Mouse (Mus musculus) brain, adult 2 months (tissue): ENCODE measurements around the gene Wfdc1.
A peak's percentile ranks its signal among the peaks of the same experiment; 100 is the strongest.

Experiments
- DNase-seq: peaks from one replicate; pipeline ENCODE4 v3.0.0; 2011; ENCODE audit warnings: low read depth, low spot score

Wfdc1 gene

DNA sequence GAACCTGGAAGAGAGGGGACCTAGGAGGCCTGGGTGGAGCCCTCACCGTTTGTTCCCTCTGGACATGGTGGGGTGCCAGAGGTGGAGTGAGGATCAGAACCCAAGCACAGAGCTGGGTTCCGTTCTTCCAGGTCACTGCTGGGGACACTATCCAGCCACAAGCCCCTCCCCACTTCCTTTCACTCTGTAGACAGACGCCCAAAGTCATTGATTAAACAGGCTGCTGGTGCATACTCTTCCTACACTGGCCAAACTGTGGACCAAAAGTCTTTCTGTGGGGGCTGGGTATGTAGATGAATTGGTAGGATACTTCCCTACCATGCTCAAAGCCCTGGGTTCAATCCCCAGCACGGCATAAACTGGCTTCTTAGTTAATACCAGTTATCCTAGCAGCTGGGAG, 25.8 kb downstream of the Wfdc1 start:
- DNase-seq = no peak

DNA sequence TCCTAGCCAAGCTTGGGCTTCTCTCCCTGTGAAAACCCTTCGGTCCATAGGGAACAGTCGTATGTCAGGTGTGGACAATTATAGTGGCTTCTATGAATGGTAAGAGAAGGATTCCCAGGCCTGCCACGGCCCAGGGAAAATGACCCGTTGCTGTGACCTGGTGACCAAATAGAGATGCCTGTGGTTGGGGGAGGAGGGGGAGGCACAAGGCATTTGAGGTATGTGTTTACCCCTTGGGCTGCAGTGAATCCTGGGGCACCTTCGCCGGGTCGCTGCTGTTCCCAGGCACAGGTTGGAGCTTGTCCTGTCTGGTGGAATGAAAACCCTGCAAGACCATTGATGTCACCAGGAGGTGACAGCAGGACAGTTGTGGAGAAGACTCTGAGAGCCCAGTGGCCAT, 28.5 kb downstream of the Wfdc1 start:
- DNase-seq = no peak

DNA sequence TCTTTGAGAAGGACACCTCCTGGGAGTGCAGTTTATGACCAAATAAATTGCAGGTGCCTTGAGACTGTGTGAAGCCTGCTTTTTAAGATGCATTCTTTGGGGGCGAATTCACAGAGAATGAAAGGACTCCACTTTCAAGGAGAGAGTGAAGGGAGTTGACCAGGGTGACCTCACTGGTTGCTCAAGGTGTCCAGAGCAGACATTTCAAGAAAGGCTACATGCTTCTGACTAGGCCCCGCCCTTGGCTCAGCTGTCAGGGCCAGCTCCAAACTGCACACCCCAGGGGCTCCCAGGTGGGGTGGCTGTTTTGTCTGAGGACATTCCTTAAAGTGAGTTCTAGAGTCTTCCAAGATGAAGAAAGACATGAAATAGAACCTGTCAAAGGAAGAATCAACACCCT, 31.0 kb downstream of the Wfdc1 start:
- DNase-seq = no peak

DNA sequence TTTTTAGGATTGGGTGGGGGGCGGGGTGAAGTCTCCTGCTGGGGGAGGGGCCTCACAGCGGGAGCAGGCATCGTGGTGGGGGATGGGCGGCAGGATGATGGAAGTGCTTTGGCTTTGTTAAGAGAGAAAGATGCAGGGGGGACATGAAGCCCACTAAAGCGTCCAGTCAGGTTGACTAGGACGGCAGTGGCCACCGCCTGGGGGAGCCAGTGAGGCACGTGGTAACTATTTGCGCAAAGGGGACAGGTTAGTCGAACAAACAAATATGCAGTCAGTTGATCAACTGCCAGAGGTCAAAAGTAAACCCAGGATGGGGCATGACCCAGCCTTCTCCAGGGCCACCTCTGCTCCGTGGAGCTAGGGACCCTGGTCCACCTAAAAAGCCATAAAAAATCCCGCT, 32.8 kb downstream of the Wfdc1 start:
- DNase-seq = no peak

DNA sequence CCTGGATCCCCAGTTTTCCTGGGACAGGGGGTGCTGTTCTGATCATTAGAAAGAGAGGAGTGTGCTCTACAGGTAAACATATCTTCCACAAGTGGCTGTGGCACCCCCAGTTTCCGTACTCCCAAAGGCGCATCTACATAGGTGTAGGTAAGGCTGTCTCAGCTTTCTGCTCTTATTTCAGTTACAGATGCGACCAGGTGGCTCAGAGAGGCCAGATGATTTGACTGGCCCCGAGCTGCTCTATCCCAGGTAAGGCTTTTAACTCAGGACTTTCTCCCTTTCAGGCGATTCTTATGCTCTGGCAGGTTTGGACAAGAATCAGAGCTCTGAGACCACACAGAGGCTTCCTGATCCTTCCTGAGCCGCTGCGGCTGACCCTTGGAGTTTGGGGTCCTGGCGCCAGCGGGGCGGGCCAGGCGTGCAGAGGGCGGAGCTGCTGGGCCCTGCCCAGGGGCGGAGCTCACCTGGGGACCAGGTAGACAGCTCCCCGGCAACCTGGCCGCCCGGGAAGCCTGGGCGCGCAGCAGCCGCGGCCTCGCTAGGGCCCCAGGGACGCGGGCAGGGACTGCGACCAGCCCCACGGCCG, 33.5 kb downstream of the Wfdc1 start, which contains the start of gene Atp2c2:
TSS of gene Atp2c2 (plus strand) at position 461 of the 586 bp plus-strand sequence.
- DNase-seq = no peak

DNA sequence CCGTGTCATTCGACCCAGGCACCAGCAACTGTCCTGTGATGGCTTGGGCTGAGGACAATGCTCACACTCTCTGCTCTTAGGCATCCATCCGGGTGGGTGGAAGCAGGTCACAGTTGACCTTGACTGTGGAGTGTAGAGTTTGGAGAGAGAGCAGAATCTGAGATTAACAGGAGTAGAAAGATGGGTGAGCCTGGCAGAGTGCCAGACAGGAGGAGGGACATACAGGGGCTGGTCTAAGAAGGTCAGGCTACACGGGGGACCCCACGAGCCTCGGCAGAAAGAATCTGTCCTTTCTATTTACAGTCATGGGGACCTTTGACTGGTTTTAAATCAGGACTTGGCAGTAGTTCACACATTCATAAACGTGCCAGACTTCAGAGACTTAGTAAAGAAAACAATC, 36.8 kb downstream of the Wfdc1 start:
- DNase-seq = no peak

DNA sequence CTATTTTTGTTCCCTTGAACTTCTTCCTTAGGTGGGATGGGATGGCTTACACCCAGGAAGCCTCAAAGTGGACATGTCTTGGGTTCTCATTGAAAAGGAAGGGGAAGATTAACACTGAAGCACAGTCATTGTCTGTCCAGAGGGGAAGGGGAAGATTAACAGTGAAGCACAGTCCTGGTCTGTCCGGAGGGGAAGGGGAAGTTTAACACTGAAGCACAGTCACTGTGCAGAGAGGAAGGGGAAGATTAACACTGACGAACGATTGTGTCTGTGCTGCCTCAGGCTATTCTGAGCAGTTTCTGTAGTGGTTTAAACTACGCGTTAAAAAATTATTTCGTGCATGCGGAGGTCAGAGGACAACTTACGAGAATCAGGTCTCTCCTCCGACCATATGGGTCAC, 41.0 kb downstream of the Wfdc1 start:
- DNase-seq = no peak

DNA sequence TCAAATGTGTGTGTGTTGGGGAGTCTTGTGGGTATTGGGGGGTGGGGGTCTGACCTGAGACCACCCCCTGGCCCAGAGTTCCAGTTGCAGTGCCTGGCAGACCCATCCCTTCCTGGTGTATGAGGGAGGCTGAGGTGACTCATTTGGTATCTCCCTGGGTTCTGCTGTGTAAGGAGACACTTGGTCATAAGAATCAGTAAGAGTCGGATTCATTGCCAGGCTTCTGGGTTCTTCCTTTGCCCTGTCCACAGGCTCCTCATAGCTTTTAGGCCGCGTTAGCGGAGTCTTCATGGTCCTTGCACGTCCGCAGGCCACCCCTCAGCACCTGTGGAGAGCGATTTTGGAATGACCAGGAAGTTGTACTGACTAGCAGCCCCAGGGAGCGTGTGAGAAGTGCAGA, 42.3 kb downstream of the Wfdc1 start:
- DNase-seq = no peak

DNA sequence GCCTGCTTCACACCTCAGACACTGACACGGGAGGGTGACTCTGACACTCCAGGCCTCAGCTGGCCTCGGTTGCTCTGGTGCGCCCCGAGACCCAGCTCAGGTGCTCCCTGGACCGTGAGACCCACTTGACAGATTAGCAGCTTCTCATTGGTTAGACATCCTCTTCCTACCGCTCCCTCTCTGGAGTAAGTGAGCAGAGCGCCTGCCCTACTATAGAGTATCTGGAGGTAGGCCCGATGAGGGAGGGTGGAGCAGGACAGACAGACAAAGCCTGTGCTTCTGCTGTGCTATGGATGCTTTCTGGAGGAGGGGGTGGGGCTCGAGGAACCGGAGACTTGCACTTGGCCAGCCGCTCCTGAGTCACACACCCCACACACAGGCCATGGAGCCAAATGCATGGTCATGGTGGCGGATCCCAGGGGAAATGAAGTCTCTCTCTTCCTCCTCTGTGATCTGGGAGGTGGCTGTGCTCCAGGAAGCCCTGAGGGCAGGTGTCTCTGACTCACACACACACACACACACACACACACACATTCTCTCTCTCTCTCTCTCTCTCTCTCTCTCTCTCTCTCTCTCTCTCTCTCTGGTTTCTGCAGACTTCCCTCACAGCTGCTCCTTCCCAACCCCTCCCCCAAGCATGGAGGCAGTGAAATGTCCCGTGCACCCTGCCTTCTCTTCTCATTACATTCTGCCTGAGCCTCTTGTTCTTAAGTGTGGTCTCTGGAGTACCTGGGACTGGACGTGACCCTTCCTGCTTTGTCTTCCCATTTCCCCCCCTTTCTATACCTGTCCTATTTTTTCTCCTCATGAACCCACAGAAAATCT, 42.9 kb downstream of the Wfdc1 start:
- peak; percentile 53 for DNase-seq

DNA sequence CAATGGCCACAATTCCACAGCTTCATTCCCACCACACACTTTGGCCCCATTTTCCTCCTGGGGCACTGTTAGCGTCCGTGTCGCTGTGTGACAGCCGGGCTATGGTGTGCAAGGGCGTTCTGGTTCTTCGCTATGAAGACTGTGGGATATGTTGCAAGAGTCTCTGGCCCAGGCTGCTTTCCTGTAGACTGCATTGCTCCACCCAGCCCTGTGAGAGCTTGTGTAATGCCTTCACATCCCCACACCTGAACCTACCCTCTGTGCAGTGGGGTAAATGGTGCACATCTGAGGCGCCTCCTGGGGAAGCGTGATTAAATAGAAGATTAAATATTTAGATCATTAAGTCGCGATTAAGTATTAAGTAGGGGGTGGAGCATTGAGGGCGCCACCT, 43.5 kb downstream of the Wfdc1 start:
- no peak for DNase-seq

DNA sequence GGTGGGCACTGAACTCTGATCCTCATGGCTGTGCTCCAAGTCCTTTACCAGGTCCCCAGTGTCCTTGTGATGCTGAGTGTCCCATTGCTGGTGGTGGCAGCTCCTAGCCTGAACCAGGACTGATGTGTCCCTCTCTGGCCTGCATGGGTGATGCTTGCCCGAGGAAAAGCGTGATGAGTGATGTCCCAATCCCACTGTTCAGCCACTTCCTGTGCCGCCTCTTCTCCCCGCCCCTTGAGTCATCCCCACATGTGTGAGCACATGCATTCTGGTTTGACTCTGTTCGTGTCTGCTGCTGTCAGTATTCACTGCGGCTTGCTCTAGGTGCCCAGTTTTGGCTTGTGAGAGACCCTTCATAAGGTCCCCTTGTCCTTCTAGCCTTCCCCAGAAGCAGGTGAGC, 46.1 kb downstream of the Wfdc1 start:
- DNase-seq = peak; percentile 9

DNA sequence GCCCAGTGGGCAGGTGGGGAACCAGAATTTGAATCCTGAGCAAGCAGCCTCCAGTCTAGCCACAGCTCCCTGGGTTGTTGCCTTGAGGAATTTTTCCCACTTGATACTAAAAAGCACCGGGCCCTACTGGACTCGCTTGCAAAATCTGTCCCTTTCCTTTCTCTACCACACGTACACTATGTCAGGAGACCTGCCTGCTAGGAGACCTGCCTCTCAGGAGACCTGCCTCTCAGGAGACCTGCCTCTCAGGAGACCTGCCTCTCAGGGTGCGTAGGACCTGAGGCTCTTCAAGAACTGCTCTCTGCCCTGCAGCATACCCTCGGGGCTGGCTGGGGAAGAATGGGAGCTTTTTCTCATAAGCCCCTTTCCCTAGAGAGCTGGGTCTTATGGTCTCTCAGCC, 47.3 kb downstream of the Wfdc1 start:
- no peak for DNase-seq

DNA sequence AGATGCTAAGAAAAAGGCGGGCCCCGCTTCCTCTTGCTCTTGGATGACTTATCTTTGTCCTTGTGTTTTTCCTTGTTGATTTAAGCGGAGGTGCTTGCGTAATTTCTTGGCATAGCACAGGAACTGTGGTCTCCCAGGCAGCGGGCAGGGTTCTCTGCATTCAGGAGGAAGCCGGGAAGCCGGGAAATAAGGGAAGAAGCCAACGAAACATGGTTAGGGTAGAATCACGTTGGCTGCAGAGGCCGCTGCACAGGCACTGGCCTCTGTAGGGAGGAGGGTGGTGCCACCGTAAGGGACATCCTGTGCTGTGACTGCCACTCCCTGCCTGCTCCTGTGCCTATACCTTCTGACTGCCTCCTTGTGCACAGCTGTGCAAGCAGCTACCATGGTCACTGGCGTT, 49.1 kb downstream of the Wfdc1 start:
- peak; percentile 24 for DNase-seq

DNA sequence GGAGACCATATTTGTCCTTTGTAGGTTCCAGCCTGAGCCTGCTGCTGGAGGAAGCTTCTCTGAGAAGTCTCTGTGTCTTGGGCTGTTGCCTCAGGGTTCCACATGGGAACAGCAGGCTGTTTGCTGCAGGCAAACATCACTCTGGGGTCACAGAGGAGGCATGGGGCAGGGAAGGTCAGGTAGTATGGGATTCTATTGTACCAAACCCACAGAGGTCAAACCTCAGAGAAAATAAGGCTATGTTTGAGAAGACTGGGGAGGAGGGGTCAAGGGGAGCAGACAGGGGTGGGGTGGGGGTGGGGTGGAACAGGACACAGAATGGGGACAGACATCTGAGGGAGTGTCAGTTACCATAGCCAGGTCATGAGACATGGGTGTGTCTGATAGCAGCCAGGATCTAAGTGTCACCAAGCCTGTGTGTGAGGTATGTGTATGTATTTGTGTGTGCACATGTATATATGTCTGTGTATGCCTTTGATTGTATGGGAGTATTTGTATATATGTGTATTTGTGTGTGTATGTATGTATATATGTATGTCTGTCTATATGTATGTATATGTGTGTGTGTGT, 50.6 kb downstream of the Wfdc1 start:
- DNase-seq = no peak

DNA sequence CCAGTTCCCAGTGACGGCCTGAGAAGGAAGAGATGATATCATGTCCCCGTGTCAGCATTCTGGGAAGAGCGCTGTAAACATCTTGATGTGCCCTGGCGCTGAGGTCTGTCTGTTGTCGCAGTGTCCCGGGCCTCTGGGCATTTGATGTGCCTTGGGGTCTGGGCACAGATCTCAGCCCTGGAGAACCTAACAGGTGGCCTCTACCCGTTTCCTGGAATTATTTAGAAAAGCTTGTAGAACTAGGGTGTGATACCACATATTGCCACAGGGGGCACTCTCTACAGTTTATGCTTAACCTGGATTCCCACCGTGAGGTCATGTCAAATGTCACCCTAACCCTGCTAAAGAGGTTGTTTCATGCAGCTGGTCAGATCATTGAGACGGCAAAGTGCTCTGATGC, 51.6 kb downstream of the Wfdc1 start:
- DNase-seq = peak; percentile 8

DNA sequence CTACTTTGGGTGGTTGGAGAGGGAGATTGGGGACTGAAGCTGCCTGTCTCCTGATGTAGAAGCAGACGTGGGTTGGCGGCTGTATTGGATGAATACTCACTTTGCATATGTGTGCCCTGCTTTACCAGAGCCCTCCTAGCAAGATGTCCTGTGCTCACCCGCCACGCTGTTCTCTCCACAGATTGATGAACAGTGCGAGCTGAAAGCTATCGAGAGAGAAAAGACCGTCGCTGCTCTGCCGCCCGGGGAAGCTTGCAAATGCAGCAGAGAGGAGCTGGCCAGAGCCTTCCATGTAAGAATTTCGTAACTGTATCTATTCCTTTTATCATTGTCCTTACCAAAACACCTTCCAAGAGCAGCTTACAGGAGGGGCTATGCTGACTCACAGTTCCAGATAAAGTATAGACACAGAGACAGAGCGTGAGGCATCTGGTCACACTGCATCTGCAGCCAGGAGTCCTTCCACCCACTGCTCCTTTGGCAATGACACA, 52.9 kb downstream of the Wfdc1 start:
- peak; percentile 81 for DNase-seq

DNA sequence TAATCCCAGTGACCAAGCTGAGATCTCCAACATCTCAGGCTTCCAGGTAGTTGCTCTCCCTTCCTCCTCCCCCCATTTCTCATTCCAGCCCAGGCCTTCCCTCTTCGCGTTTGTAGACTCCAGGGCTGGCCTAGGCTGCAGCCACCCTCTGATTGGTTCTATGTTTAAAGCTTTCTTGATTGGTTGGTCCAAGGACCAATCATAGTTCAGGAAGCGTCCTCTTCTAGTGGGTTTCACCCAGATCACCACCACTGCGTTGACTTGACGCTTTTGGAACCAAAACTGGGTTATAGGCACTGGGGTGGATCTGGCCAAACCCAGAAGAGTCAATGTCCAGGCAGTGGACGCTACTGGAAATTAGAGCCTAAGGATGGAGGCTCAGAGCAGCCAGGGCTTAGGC, 56.2 kb downstream of the Wfdc1 start:
- DNase-seq = no peak

DNA sequence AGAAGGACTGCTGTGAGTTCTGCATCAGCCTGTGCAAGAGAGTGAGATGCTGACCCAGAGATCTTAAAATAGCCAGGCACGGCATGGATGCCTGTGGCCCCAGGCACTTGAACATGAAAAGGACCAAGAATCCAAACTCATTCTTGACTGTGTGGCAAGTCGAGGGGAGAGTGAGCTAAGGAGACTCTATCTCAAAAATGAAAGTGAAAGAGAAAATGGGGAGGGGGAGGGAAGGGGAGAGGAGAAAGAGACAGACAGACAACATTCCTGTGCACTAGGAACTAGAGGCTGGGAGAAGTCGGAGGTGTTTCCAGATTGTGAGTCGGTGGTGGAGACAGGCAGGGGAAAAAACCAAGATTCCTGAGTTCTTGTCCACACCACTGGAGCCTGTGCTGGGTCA, 57.5 kb downstream of the Wfdc1 start:
- no peak for DNase-seq

DNA sequence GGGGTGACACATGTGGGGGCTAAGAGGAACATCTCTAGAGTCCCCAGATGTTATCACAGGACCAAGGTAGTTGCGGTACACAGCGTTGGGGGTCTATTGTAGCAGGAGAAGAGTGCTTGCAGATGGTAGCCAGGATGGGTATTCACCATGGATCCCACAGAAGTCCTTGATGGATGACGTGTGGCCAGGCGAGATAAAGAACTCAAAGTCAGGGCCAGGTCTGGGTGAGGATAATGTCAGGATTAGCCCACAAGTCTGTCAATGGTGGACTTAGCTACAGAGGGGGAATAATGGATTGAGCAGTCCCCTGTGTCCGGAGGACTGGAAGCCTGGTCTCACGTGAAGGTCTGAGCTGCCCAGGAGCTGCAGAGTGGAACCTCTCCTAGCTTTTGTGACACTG, 58.4 kb downstream of the Wfdc1 start:
- DNase-seq = no peak

DNA sequence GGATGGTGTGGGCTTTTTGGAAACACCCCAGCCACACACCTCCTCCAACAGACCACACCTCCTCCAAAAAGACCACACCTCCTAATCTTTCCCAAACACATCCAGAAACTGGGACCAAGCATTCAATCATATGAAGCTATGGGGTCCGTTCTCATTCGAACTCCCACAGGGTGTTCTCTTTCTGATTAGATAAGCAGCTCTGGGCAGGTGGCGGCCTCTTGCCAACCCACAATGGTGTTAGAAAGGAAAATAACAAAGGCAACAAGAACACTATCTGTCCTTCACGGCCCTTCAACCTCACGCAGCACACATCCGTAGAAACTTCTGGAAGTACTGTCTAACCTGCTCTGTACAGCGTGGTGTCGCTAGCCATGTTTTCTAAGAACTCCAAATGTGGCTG, 60.9 kb downstream of the Wfdc1 start:
- DNase-seq = no peak

DNA sequence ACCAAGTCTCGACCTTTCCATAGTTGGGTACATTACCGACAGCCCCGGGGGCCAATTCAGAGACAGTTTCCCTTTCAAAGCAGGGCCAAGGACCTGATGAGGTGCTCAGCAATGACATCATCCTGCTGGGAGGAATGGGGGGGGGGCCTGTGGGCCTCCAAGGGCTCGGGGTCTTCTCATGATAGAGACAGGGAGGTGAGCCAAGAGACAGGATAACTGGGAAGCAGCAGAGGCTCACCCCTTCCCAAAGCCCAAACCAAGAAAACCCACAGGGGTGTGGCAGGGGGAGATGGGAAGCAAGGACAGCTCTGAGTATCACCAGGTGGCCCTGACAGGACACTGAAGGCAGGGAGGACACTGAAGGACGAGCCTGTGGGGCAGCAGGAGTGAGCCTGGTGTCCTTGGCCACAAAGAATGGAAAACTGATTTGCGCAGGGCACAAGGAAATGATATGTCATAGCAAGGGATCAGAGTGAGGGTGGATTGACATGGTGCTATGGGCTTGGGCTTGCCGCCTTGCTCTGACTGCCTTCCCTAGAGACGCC, 62.3 kb downstream of the Wfdc1 start:
- DNase-seq = no peak

DNA sequence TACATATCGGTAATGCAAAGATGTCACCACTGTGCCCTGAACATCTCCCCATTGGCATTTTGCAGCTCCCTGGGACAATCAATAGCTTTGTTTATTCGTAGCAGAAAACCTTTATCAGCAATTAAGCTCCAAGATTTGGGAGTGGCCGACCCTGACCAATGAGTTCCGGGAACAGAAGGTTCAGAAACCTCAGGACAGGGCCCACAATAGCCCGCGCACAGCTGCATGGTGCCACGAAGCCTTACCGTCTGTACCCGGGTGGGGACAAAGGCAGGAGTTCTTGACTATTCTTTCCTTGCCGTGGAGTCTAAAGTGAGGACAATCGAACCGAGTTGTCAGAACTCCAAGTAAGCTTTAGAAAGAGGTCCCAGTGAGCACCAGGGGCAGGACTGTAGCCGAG, 65.9 kb downstream of the Wfdc1 start:
- DNase-seq = no peak
